Mouse (Mus musculus): ENCODE results near the gene 2010111I01Rik.

- TF ChIP-seq POLR2A (IDR thresholded peaks at IDR 0.05; ENCODE audit: borderline replicate concordance, low read depth, low read length): no peak
- no peak for TF ChIP-seq CTCF (IDR thresholded peaks at IDR 0.05; ENCODE audit: low read depth, low read length)
Observed at GRCm38 (mm10) chr13:63311156-63311555, 346.5 kb downstream of the 2010111I01Rik start.

Data from bone marrow macrophage, adult 2 months (primary cell).